Mouse (Mus musculus): ENCODE data around the gene Kcnip1. TPM values are rescaled to one million over a fixed set of nuclear protein-coding genes. Genes with fewer than 3 reads are reported as not detected.

The Kcnip1 gene
- total RNA-seq, 2 experiments from 2014 or later, result 28.4 to 31.4 TPM

DNA sequence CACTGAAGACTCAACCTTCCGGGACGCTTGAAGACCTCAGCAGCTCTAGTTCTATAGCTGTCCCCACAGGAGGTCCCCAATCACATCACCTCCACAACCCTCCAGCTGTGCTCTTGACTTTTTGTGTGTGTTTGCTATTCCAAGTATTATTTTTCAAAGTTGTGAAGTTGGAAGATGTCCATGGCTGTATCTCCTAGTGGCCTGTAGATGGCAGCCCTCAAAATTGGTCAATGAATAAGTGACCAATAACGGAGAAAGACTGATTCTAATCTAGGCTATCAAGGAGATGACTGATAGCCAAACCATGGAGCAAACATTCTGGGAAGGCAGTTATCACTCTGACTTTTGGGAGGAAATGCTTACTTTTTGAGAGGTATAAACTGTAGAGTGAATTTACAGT, 123.4 kb downstream of the Kcnip1 start:
- intact Hi-C loops (cut with DNase I), result no loop called here
- no peak for DNase-seq (ENCODE audit: low spot score in 2 of 2)

DNA sequence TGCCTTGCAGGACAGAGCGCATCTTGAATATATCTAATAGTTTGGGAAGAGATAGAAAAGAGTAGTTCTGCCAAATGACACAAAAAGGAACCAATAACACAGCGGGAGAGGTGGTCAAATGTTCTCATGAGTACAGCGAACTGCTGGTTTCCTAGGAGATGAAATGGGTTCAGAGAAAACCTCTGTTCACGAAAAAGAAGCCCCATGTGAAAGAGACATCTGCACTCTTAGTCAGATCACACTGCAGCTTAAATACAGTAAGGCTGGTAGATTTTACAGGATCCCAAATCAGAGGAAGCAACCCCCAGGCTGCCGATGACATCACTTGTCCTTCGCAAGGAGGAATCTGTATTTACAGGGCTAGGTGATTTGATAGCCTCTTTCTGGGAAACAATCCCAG, 126.2 kb downstream of the Kcnip1 start:
- intact Hi-C loops (cut with DNase I), result no loop called here
- no peak for DNase-seq (ENCODE audit: low spot score in 2 of 2)

DNA sequence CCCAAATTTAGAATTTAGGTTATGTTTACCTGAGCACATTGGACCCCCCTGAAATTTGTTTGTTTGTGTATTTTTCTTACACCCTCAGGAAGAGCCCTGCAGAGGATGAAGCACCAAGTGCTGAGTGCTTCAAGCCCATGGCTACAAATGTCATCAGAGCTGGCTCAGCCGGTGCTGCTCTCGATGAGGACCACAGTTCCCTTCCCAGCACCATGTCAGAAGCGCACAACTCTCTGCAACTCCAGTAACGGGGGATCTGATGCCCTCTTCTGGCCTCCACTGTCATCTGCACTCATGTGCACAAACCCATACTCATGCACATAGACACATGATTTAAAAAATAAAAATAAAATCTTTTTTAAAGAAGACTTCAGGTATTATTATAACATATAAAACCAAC, 128.7 kb downstream of the Kcnip1 start:
- intact Hi-C loops (cut with DNase I), result no loop called here
- no peak for DNase-seq (ENCODE audit: low spot score in 2 of 2)

DNA sequence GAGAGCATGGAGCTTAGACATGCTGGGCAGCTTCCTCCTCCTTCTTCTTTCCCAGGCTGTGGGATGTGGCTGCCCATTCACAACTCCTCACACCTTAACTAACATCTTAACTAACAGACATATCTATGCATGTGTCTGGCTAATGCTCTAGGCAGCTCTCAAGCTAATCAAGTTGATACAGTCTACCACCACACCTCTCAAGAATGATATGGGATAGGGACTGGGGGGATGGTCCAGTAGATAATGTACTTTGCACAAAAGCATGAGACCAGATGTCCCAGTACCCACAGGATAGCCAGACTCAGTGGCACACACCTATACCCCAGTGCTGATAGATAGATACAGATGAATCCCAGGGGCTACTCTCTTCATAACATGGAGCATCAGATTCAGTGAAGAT, 131.1 kb downstream of the Kcnip1 start:
- intact Hi-C loops (cut with DNase I), result no loop called here

DNA sequence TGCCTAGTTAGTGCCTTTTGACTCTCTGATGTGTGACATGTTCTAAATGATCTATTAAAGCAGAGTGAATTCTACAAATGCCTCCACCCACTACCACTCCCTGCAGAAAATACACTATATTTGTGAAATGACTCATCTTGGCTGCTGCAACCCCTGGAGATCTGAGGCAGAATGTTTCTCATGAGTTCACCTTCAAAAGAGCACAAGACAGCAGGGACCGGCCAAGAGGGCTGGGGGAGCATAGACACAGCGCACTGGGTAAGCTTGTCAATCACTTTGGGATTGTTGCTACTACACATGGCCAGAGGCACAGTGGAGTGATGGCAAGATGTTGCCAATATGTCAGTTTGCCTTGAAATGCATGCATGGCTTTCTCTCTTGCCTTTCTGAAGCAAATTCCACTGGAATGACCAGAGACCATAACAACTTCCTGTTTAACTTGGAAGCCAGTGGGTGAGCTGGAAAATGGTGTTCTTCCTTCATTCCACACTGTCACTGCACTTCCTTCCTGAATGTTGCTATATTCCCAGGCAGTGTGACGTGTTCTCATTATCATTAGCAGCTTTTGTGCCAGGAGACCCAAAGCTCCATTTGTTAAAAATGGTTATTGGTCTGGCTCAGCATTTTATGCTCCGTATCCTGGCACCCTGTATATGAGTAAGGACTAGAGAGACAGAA, 131.9 kb downstream of the Kcnip1 start:
- intact Hi-C loops (cut with DNase I), result no loop called here
- no peak for DNase-seq (ENCODE audit: low spot score in 2 of 2)

More for the DNA sequence above, 131.1 kb downstream of the Kcnip1 start:
- no peak for DNase-seq (ENCODE audit: low spot score in 2 of 2)

DNA sequence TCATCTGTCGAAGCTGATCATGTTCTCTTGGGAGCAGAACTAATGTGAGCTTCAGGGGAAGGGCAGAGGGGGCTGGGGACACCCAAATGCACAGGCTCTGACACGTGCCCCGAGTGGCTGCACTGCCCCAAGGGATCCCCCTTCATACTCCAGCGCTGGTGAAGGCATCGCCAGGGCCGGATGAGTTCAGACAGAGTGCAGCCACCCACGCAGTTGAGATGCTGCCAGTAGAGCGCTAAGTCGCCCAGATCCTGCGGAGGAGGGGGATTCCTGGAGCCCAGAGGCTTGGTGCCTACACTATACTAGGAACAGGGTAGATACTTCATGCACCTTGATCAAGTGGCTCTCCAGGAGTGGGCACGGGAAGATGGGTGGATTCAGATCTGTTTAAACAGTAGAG, 143.3 kb downstream of the Kcnip1 start:
- peak; percentile 25 to 50 for DNase-seq (ENCODE audit: low spot score in 2 of 2)
- intact Hi-C loops (cut with DNase I), result no loop called here

DNA sequence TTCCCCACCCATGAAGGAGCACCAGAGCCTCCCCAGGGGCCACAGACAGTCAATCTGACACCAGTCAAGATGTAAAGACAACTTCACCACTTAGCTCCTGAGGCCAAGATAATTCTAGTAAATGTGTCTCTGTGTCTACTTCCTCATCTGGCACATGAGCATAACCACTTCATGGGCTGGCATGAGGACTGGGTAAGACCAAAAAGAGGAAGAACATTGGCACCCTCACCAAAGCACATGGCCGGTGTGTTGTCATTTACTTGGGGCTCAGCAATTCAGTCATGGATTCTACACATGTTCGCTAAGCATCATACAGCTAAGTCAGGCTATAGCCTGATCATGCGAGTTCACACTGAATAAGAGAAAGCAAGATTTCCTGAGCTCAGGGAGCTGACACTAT, 144.3 kb downstream of the Kcnip1 start:
- DNase-seq (ENCODE audit: low spot score in 2 of 2), result no peak
- intact Hi-C loops (cut with DNase I), result no loop called here

DNA sequence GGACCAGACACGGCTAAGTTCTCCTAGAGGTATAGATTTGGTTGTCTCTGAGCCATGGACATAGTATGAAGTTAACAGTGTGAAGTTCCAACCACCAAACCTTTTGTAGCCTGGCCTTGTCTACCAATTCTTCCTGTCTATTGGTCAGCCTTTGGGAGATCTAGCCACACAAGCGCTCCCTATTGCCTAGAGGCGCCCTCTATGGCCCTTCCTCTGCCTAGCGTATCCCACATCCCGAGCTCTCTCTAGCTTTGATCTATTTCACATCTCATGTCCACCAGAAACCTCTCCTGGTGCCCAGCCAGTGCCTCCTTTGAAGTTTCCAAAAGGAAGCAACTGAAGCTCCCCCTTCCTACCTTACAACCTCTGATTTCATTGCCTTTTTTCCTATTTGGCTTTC, 147.0 kb downstream of the Kcnip1 start:
- no peak for DNase-seq (ENCODE audit: low spot score in 2 of 2)
- intact Hi-C loops (cut with DNase I), result no loop called here

DNA sequence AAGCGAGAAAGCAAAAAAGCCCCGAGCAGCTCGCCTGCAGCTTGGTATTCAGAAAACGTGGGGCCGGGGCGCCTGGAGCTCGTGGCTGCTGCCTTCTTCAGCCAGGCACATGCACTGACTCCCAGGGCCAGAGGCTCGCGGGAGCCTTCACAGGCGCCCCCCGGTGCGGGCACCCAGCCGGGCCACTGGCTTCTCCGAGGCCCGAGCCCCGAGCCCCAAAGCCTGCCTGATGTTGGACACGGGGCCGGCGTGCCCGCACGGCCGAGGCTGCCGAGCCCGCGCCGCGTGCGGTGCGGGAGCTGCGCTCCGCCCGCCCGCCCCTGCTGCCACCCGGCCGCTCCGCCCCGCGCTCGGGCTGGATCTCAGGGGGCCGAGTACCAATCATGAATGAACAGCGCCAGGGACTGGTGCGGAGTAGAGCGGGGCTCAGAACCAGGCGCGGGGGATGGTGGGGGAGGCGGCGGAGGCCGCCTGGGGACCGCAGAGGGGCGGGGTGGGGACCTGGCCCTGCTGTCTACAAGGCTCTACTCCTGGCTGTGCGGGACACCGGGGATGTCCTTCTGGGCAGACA, 149.6 kb downstream of the Kcnip1 start:
- intact Hi-C loops (cut with DNase I), result loop anchor here (5.0 kb wide), 2 partner anchors 74 to 111 kb away; no protein-coding TSS in a partner anchor
- peak in 1 of 2 experiments; percentile 18 for DNase-seq (ENCODE audit: low spot score in 2 of 2)

DNA sequence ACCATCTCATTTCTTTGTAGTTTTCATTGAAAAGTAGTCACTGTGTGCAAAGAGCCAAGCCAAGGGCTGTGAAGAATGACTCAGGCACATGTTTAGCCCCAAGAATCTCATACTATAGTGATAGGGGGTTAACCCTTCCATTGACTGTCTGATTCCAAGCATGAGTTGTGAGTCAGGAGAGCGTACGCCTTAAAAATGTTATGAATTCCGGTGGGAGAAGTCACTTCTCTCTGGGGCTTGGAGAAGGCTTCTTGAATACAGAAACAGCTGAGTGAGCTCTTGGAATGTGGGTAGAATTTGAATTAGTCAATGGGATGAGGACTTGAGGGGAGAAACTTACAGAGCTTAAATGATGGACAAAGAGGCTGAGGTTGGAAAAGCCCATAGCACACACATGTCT, 153.9 kb downstream of the Kcnip1 start:
- DNase-seq (ENCODE audit: low spot score in 2 of 2), result no peak
- intact Hi-C loops (cut with DNase I), result no loop called here

DNA sequence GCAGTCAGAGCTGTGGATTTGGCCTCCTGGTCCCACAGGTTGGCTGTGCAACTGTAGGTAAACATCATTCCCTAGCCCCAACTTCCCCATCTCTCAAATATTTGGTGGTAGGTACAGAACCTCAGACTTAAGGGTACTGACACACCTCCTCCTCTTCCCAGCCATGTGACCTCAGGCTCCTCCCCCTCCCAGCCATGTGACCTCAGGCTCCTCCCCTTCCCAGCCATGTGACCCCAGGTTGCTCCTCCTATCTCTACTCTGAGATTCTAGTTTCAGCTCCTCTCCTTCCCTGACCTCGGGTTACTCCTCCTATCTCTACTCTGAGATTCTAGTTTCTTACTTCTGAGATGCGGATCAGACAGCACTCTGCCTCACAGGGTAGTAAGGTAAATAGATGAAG, 163.2 kb downstream of the Kcnip1 start:
- intact Hi-C loops (cut with DNase I), result no loop called here
- no peak for DNase-seq (ENCODE audit: low spot score in 2 of 2)

DNA sequence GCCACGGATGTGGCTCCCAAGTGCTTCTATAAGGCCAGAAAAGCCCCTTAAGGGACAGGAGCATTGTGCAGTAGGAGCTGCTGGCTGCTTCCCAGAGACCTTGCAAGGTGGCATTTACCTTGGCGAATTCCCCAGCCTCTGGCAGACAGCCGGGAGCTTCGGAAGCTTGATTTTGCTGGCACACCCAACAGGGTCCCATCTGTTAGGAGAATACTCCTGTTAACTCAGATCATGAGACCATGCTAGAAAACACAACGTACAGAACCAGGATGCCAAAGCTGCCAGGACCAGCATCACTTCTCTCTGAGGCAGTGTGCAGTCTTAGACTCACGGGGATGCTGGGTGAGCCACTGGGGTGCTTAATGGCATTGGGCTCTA, 165.1 kb downstream of the Kcnip1 start:
- DNase-seq (ENCODE audit: low spot score in 2 of 2), result peak; percentile 30 to 33
- intact Hi-C loops (cut with DNase I), result no loop called here

DNA sequence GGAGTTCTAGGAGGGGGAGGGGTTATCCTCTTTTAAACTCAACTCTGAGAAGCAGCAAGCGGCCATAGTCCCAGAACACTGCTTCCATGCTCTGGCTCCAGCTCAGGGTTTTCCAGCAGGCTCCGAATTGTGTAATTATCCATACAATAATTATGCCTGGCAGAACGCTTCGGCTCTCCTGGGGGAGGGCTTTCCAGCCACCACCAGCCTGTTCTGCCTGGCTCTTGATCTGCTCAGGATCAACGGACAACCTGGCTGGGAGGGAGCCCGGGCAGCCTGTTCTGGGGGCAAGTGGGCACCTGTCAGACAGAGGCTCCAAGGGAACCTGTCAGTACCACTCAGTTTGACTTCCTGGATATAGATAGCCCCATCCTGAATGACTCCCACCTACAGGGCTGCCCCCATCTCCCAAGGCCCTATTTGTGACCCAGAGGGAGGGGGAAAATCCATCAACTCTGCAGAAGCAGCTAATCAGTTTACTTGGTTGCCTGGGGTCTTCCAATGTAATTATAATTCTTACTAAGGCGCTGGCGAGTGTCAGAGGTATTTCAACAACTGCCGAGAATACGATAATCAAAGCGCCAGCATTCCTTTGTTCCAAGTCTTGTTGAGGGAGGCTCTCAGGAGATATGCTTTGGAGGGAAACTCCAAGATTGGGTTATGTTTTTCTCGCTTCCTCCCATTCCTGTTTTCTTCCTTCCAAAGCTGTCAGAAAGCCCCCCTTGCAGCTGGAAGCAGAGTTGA, 165.7 kb downstream of the Kcnip1 start:
- DNase-seq (ENCODE audit: low spot score in 2 of 2), result no peak
- intact Hi-C loops (cut with DNase I), result no loop called here

DNA sequence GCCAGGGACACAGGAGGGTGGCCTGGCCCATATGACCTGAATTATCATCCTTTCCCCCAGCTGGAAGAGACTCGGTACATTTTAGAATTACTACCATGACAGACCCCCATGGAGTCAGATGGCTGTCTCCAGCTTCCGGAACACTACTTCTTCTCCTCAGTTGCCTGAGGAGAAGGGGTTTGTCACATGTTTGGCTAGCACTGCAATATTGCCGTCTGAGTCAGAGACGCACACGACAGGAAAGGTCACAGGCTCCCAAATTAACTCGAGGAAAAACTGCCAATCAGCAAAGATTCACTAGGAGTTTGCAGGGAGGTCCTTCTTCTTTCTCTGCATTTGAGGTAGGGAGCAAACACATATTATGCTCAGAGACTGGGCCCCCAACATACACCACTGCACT, 168.2 kb downstream of the Kcnip1 start:
- intact Hi-C loops (cut with DNase I), result no loop called here
- DNase-seq (ENCODE audit: low spot score in 2 of 2), result no peak

DNA sequence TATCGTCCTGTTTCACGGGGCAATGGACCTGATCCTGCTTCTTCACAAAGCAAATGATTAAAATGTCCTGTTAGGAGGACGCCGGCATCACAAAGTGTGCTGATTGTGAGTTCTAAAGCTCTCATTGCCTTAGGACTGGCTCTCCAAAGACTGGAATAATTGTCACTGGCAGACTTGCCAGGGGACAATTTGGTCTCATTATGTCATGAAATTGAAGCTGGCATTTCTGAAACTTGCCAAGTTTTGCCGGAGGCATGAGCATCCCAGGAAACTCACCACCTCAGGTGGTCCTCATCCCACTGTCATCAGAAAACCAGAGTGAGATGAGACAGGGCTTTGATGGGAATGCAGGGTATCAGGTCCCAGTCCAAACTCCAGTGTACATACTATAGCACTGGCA, 171.6 kb downstream of the Kcnip1 start:
- intact Hi-C loops (cut with DNase I), result no loop called here
- no peak for DNase-seq (ENCODE audit: low spot score in 2 of 2)

DNA sequence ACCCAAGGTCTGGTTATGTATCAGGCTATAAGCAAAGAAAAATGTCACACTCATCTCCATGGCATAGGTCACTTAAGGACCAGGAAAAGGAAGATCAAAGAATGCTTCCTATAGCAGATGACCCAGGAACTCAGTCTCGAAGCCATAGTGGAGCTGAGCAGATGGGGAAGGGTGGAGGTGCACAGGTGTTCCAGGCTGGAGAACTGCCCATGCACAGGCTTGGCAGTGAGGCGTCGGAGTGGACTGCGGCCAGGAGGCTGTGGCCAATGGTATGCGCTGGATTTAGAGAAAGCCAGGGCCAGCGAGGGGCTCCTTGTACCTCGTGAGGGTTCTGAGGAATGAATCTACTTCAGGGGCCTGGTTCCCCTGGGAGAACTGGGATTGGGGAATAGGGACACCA, 172.1 kb downstream of the Kcnip1 start:
- no peak for DNase-seq (ENCODE audit: low spot score in 2 of 2)

DNA sequence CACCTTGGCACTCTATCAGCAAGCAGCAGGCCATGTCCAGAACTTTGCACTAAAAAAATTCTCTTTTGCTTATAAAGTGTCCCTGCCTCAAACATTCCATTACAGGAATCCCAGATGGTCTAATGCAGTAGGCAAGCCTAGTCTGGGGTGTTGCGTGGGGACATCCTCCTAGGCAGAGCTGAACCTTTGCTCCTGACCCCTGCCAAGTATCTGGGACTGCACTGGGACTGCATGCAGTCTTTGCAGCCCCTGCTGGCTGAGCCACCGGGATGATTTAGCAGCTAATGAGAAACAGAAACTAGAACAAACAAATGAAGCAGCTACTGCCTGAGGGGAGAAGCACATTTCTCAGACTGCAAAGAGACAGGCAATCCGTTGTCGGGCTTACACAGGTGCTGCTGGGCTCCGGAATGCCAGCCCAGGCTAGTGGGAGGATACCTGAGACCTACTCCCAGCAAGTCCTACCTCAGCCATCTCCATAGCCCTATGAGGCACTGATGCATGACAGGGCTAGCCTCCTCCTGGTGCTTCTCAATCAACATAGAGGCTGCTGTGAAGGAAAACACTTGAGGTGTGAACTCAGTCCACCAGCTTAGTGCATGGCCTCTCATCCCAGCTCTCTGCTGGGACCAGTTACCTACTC, 174.0 kb downstream of the Kcnip1 start:
- no peak for DNase-seq (ENCODE audit: low spot score in 2 of 2)
- intact Hi-C loops (cut with DNase I), result no loop called here

More for the DNA sequence above, 172.1 kb downstream of the Kcnip1 start:
- intact Hi-C loops (cut with DNase I), result no loop called here

DNA sequence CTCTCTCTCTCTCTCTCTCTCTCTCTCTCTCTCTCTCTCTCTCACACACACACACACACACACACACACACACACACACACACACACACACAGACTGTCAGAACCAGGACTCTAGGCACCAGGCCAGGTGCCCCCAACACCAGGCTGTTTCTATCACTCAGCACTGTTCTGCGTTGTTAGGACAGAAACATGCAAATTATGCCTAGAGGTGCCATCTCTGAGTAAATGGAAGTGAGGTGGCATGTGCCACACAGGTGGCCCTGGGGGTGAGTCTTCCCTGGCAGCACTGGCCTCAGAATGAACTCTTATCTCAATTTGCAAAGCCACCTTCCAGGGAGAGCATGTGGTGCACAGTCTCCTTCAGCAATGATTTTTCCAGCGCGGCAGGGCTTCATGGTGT, 176.9 kb downstream of the Kcnip1 start:
- intact Hi-C loops (cut with DNase I), result no loop called here
- DNase-seq (ENCODE audit: low spot score in 2 of 2), result no peak

DNA sequence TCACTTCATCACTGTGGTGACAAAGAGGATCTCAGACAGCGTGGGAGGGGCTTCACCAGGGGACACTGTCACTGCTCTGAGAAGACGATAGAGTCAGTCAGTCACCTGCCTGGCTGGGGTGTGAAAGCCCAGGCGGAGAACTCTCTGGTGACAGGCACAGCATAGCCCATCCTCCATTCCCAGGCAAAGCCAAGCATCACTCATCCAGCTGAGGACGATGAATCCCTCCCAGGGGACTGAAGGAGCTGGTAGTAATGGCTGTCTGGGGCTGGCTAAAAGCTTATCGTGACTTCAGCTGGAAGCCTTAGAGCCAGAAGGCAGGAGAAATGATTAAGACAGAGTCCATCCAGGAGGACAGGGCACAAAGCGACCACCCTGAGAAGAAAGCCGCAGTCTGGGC, 182.8 kb downstream of the Kcnip1 start:
- intact Hi-C loops (cut with DNase I), result no loop called here
- no peak for DNase-seq (ENCODE audit: low spot score in 2 of 2)

DNA sequence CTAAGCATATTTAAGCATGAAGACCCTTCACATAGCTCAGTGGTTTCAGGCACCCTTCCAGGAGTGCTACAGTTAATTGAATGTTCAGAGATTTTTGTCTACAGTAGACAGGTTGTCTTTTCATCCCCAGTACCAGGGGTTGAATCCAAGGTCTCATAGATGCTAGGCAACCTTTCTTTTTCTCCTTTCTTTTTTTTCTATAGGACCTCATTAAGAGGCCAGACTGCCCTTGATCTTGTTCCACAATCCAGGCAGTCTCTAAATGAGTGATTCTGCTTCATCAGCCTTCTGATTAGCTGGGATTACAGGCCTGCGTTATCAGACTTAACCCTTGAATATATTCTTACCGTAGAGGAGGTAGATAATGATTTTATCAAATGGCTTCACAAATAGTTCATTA, 189.9 kb downstream of the Kcnip1 start:
- DNase-seq (ENCODE audit: low spot score in 2 of 2), result no peak
- intact Hi-C loops (cut with DNase I), result no loop called here

All from left cerebral cortex, postnatal 36 days (tissue).